Mouse (Mus musculus) macrophage (primary cell): ENCODE results near the gene Mustn1. TPM values are rescaled to one million over a fixed set of nuclear protein-coding genes. Genes with fewer than 3 reads are reported as not detected.

Experiments
- H3K27ac ChIP-seq: fragments of 350-480 bp; formaldehyde crosslinking; 2 replicates; pipeline ENCODE4 v1.9.0; 2021
- H3K36me3 ChIP-seq: fragments of 350-480 bp; formaldehyde crosslinking; 2 replicates; pipeline ENCODE4 v1.9.0; 2021; ENCODE audit errors: inconsistent target
- H3K4me3 ChIP-seq: fragments of 350-480 bp; formaldehyde crosslinking; 2 replicates; pipeline ENCODE4 v1.9.0; 2021; ENCODE audit errors: inconsistent target
- H3K79me2 ChIP-seq: fragments of 350-480 bp; formaldehyde crosslinking; 2 replicates; pipeline ENCODE4 v1.9.0; 2021; ENCODE audit errors: inconsistent target
- WGBS: methylation state at CpG from one replicate; pipeline ENCODE4 v1.1.7; 2026; ENCODE audit warnings: inconsistent platforms; ENCODE audit not compliant: missing documents; 5-methylcytosine and 5-hydroxymethylcytosine counted together
- polyA plus RNA-seq: library from polyadenylated mRNA; stranded (reverse); fragments of 250-400 nt; gene quantifications from 3 replicates; pipeline ENCODE4 v1.2.4, GENCODE M21; 2018; ENCODE audit warnings: inconsistent platforms

The Mustn1 gene
- polyA plus RNA-seq, 1 experiment from 2014 or later: not detected

- no peaks in the 10 kb centered on the region for H3K79me2 ChIP-seq
- no peaks in the 10 kb centered on the region for H3K36me3 ChIP-seq
- 80% methylated on average over 3 of the region's 3 CpGs for WGBS
- no peak overlapping the region for H3K27ac ChIP-seq
- no peak overlapping the region for H3K4me3 ChIP-seq
These were observed 21.0 kb downstream of the Mustn1 start for GRCm38 (mm10) chr14:30899972-30900371.

GRCm38 (mm10) chr14:30902628-30903027 lies 23.6 kb downstream of the Mustn1 start:
- WGBS: 87% methylated on average over 5 of the region's 5 CpGs

GRCm38 (mm10) chr14:30903036-30903435 lies 24.0 kb downstream of the Mustn1 start:
- 28% methylated on average over 2 of the region's 3 CpGs for WGBS
- Histone ChIP-seq H3K4me3 (no peak overlapping the region), H3K27ac (no peak overlapping the region), H3K36me3 (no peaks in the 10 kb centered on the region), H3K79me2 (no peaks in the 10 kb centered on the region)

More at GRCm38 (mm10) chr14:30902628-30903027, 23.6 kb downstream of the Mustn1 start:
- no peaks in the 10 kb centered on the region for H3K36me3 ChIP-seq
- H3K79me2 ChIP-seq: no peaks in the 10 kb centered on the region
- H3K27ac ChIP-seq: no peak overlapping the region
- no peak overlapping the region for H3K4me3 ChIP-seq

- no peaks in the 10 kb centered on the region for H3K79me2 ChIP-seq
- 85% methylated on average over 8 of the region's 8 CpGs for WGBS
- no peak overlapping the region for H3K4me3 ChIP-seq
- no peaks in the 10 kb centered on the region for H3K36me3 ChIP-seq
- no peak overlapping the region for H3K27ac ChIP-seq
These were observed 25.3 kb downstream of the Mustn1 start for GRCm38 (mm10) chr14:30904307-30904706.

- WGBS: 93% methylated on average over 6 of the region's 6 CpGs
- no peak overlapping the region for H3K27ac ChIP-seq
- no peaks in the 10 kb centered on the region for H3K36me3 ChIP-seq
- no peak overlapping the region for H3K4me3 ChIP-seq
- no peaks in the 10 kb centered on the region for H3K79me2 ChIP-seq
These were observed 27.0 kb downstream of the Mustn1 start for GRCm38 (mm10) chr14:30906001-30906400.

GRCm38 (mm10) chr14:30907814-30908265 lies 28.8 kb downstream of the Mustn1 start:
- H3K36me3 ChIP-seq: no peaks in the 10 kb centered on the region
- no peak overlapping the region for H3K27ac ChIP-seq
- WGBS: 57% methylated on average over 3 of the region's 3 CpGs
- H3K79me2 ChIP-seq: no peaks in the 10 kb centered on the region
- no peak overlapping the region for H3K4me3 ChIP-seq

- Histone ChIP-seq H3K36me3 (no peaks in the 10 kb centered on the region), H3K27ac (no peak overlapping the region), H3K79me2 (no peaks in the 10 kb centered on the region), H3K4me3 (no peak overlapping the region)
- WGBS: 85% methylated on average over 8 of the region's 8 CpGs
These were observed 32.1 kb downstream of the Mustn1 start for GRCm38 (mm10) chr14:30911141-30911540.

- no peak overlapping the region for H3K27ac ChIP-seq
- no peak overlapping the region for H3K4me3 ChIP-seq
- H3K36me3 ChIP-seq: no peaks in the 10 kb centered on the region
- H3K79me2 ChIP-seq: no peaks in the 10 kb centered on the region
- 87% methylated on average over 8 of the region's 8 CpGs for WGBS
These were observed 33.6 kb downstream of the Mustn1 start for GRCm38 (mm10) chr14:30912641-30913040.

GRCm38 (mm10) chr14:30913404-30913803 lies 34.4 kb downstream of the Mustn1 start:
- Histone ChIP-seq H3K79me2 (no peaks in the 10 kb centered on the region), H3K27ac (no peak overlapping the region), H3K4me3 (no peak overlapping the region), H3K36me3 (no peaks in the 10 kb centered on the region)
- 87% methylated on average over 5 of the region's 5 CpGs for WGBS

GRCm38 (mm10) chr14:30916516-30916915 lies 37.5 kb downstream of the Mustn1 start:
- H3K4me3 ChIP-seq: no peak overlapping the region
- H3K27ac ChIP-seq: no peak overlapping the region
- 69% methylated on average over 1 of the region's 1 CpGs for WGBS
- no peaks in the 10 kb centered on the region for H3K79me2 ChIP-seq
- no peaks in the 10 kb centered on the region for H3K36me3 ChIP-seq

GRCm38 (mm10) chr14:30922053-30922670 lies 43.2 kb downstream of the Mustn1 start:
- 76% methylated on average over 8 of the region's 8 CpGs for WGBS
- Histone ChIP-seq H3K79me2 (no peaks in the 10 kb centered on the region), H3K27ac (no peak overlapping the region), H3K36me3 (no peaks in the 10 kb centered on the region), H3K4me3 (no peak overlapping the region)

- 61% methylated on average over 4 of the region's 6 CpGs for WGBS
- Histone ChIP-seq H3K27ac (no peak within 1 kb of the TSS), H3K79me2 (no peaks in the 10 kb centered on the region), H3K36me3 (no peaks in the 10 kb centered on the region), H3K4me3 (no peak within 1 kb of the TSS)
These were observed 44.5 kb downstream of the Mustn1 start, which contains the start of gene Itih3 for GRCm38 (mm10) chr14:30923375-30924105. Gene Itih3 (minus strand): TSS chr14:30923760.

- Histone ChIP-seq H3K79me2 (no peaks in the 10 kb centered on the region), H3K4me3 (no peak overlapping the region), H3K36me3 (no peaks in the 10 kb centered on the region), H3K27ac (no peak overlapping the region)
- 97% methylated on average over 3 of the region's 3 CpGs for WGBS
These were observed 46.5 kb downstream of the Mustn1 start for GRCm38 (mm10) chr14:30925492-30925891.

- no peaks in the 10 kb centered on the region for H3K79me2 ChIP-seq
- WGBS: 91% methylated on average over 4 of the region's 4 CpGs
- H3K27ac ChIP-seq: no peak overlapping the region
- no peak overlapping the region for H3K4me3 ChIP-seq
- no peaks in the 10 kb centered on the region for H3K36me3 ChIP-seq
These were observed 51.4 kb downstream of the Mustn1 start for GRCm38 (mm10) chr14:30930386-30930785.
